Mouse (Mus musculus): ENCODE measurements around the gene Pklr.

DNA sequence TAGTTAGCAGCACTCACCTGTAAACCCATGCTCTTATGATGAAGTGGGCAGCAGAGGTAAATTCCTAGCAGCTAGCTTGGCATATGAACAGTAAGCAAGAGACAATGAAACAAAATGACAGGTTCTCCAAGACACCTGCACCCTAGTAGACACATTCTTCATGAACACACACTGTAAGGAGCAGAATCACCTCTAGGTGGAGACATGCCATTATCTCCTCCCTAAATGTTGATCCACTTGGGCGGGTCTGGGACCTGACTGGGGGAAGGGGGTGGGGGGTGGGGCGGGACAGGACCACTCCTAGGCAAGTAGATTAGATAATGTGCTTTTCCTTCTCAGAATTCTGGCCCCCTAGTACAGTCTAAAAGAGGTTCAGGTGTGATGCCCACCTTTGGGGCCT, 20.4 kb upstream of the Pklr start:
- TF ChIP-seq CTCF (IDR thresholded peaks at IDR 0.05; ENCODE audit: low read depth, low read length) (peak; percentile 48), POLR2A (IDR thresholded peaks at IDR 0.05; ENCODE audit: extremely low read depth, insufficient read depth, low read length) (no peak)
